Mouse (Mus musculus) liver, adult 2 months (tissue): ENCODE data around the gene Palm.

ENCODE experiments used
- CTCF ChIP-seq: fragments of 200-500 bp; IDR thresholded peaks from 2 replicates; pipeline ENCODE4 v1.5.1; 2011; ENCODE audit warnings: low read depth, low read length, control low read depth
- POLR2A ChIP-seq: fragments of 200-500 bp; IDR thresholded peaks from 2 replicates; pipeline ENCODE4 v1.6.1; 2011; ENCODE audit warnings: low read length, control low read depth; ENCODE audit not compliant: insufficient read depth; ENCODE audit errors: extremely low read depth

DNA sequence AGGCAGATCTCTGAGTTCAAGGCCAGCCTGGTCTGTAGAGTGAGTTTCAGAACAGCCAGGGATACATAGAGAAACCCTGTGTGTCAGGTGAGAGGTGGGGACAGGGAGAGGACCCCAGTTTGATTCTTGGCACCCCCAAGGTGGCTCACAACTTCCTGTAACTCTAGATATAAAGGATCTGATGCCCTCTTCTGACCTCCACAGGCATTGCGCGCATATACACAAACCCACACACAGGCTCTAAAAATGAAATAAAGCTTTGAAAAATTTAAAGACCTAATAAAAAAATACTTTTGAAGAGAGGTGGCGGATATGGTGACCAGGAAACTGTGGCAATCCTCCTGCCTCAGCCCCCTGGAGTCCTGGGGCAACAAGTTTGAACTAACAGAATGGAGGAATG, 2.5 kb downstream of the Palm start:
- TF ChIP-seq CTCF (no peak), POLR2A (no peak)
